Mouse (Mus musculus): ENCODE measurements around the gene Atp13a3.
A peak's percentile ranks its signal among the peaks of the same experiment; 100 is the strongest.

Atp13a3 gene

DNA sequence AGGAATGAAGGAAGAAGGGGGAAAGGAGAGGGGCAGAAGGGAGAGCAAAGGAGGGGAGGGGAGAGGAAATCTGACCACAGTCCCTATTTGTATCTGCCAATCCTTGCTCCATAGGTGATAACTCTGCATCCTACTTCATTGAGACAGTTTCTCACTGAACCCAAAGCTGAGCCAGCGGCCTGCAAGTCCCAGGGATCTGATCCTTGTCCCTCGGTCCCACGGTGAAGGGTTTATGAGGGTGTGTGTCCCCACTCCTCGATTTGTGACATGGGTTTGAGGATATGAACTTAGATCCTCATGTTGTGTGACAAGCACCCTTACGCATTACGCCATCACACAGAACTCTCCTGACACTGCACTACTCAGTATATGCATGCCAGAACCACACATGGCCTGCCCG is 110.7 kb downstream of the Atp13a3 start:
- no peak for DNase-seq (ENCODE audit: low read depth, low spot score)
- Histone ChIP-seq H3K27me3 (ENCODE audit: control insufficient read depth, insufficient read depth, low read length, poor library complexity, severe bottlenecking) (no peaks in the 10 kb centered on the region), H3K36me3 (ENCODE audit: control insufficient read depth, insufficient read depth, low read length, poor library complexity, severe bottlenecking) (no peaks in the 10 kb centered on the region)

DNA sequence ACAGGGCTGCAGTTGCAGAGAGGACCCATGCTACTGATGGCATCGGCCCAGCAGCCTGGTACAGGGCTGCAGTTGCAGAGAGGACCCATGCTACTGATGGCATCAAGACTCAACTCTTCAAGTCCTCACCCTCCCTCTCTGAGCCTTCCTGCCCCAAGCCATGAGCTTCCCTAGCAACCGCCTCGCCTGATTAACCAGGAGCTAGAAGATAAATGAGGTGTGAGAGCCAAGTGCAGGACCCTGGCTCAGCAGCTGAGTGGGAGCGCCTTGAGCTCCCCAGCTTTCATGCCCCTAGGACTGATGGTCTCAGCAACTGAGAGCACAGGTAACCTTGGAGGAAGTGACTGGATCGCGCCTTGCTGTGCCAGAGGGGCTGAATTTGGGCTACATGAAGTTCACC is 115.3 kb downstream of the Atp13a3 start:
- Histone ChIP-seq H3K27me3 (ENCODE audit: control insufficient read depth, insufficient read depth, low read length, poor library complexity, severe bottlenecking) (no peaks in the 10 kb centered on the region), H3K36me3 (ENCODE audit: control insufficient read depth, insufficient read depth, low read length, poor library complexity, severe bottlenecking) (no peaks in the 10 kb centered on the region)
- no peak for DNase-seq (ENCODE audit: low read depth, low spot score)

DNA sequence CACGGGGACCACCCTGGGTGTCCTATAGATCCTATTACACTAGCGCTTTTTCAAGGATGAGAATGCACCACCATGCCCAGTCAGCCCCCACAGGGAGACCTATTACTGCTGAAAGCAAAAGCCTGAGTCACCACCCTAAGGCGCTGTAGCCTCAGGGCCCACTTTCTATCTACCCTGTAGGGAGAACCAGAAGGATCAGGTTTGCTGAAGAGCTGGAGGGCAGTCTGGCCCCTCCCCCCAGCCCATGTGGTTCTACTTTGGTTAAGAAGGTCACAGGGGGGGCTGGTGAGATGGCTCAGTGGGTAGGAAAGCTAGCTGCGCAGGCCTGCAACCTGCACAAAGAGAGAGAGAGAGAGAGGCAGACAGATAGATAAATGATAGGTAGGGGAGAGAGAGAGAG is 120.1 kb downstream of the Atp13a3 start:
- H3K27me3 ChIP-seq (ENCODE audit: control insufficient read depth, insufficient read depth, low read length, poor library complexity, severe bottlenecking), result no peaks in the 10 kb centered on the region
- DNase-seq (ENCODE audit: low read depth, low spot score), result no peak
- no peaks in the 10 kb centered on the region for H3K36me3 ChIP-seq (ENCODE audit: control insufficient read depth, insufficient read depth, low read length, poor library complexity, severe bottlenecking)

DNA sequence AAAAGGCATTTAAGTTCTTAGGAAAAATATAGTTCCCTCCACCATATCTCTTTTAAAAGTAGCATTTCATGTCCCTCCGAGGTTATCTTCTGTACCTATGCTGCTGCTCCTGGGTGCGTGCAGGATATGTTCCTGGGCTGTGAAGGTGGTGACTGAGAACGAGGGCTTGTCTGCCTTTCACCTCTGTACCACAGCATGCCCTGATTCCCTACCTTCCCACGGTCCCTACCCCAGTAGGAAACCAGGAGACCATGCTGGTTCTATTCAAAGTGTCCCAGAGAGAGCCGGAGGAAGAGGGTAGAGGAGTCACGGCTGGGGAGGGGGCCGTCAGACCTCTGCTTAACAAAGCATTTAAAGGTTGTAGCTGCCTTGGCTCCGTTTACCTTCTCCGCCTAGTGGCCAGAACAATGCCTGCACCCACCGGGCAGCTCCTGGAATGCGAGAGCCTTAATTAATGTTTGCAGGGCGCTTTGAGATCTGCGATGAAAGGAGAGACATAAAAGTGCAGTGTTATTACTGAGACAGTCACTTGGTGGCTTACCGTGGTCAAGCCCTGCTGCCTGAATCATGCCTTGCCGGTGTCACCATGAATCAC is 121.9 kb downstream of the Atp13a3 start:
- no peaks in the 10 kb centered on the region for H3K36me3 ChIP-seq (ENCODE audit: control insufficient read depth, insufficient read depth, low read length, poor library complexity, severe bottlenecking)
- peak; percentile 66 for DNase-seq (ENCODE audit: low read depth, low spot score)
- H3K27me3 ChIP-seq (ENCODE audit: control insufficient read depth, insufficient read depth, low read length, poor library complexity, severe bottlenecking), result no peaks in the 10 kb centered on the region

DNA sequence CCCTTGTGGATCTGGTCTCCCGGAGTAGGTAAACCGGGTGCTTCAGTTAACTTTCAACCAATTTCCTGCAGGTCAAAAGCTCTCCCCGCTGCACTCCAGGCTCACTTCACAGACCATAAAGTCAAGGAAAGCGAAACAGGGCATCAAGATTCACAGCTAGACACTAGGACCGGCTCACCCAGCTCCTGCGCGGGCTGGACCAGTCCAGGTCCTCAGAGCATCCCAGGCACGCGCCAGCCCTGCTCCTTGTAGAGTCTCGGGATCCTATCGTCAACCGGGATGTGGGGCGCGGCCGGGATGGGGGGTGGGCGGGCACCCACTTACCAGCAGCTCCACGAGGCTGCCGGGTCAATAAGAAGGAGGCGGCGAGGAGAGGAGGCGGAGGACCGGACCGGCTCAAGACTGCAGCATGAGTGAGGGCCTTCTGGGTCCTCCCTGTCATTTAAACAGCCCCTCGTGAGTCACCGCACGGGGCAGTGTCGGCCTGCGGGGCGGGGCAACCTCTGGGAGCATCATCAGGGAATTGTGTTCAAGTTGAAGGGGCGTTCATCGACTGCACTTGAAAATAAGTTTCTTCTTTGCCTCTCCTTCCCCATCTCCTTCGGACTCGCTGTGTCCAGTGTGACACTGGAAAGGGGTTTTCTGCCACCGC is 122.8 kb downstream of the Atp13a3 start, which contains the start of gene Lrrc15:
TSS of gene Lrrc15 (minus strand) at position 413 of the 652 bp plus-strand sequence.
- Histone ChIP-seq H3K27me3 (ENCODE audit: control insufficient read depth, insufficient read depth, low read length, poor library complexity, severe bottlenecking) (no peaks in the 10 kb centered on the region), H3K36me3 (ENCODE audit: control insufficient read depth, insufficient read depth, low read length, poor library complexity, severe bottlenecking) (no peaks in the 10 kb centered on the region)
- DNase-seq (ENCODE audit: low read depth, low spot score), result peak; percentile 25

DNA sequence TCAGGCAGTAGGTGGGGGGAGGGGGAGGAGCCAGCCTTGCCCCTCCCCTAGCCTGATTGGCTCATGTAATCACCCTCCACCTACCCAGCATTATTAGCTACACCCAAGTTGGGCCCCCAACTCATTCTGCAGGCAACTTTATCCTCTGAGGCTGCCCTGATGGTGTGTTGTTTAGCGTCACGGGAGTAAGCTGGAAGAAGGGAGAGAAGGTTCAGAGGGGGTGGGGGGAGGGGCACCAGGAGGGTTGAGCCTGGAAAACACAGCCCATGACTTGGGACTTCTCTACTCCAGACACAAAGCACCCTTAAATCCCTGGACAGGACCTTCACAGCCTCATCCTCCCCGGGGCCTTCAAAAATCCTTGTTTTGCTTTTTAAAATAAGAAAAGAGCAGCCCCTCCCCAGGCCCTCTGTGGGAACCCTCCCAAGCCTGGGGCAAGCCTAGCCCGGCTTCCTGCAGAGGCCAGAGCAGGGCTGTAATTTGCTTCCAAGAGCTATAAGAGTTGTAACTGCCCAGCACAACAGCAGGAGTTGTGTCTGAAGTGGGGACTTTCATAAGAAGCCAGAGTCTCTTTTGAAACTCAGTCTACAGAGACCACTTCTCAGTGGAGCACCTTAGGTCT is 125.0 kb downstream of the Atp13a3 start:
- no peak for DNase-seq (ENCODE audit: low read depth, low spot score)
- no peaks in the 10 kb centered on the region for H3K27me3 ChIP-seq (ENCODE audit: control insufficient read depth, insufficient read depth, low read length, poor library complexity, severe bottlenecking)

DNA sequence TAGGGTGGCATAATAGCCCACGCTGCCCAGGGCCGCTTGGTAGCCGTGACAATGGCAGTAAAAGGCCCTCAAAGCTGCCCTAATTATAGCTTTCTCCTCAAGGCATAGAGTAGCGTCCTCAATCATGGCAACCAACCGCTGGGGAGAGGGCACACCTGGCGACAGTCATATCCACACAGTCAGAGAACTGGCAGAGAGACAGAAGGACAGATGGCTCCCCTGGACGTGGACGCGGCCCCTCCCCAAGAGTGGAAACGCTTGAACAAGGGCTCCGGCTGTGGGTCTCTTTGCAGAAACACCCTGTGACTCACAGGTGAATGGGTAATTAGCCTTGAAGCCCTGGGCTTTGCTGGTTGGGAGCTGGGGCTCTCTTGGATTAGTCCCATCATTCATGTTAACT is 127.4 kb downstream of the Atp13a3 start:
- Histone ChIP-seq H3K27me3 (ENCODE audit: control insufficient read depth, insufficient read depth, low read length, poor library complexity, severe bottlenecking) (no peaks in the 10 kb centered on the region), H3K36me3 (ENCODE audit: control insufficient read depth, insufficient read depth, low read length, poor library complexity, severe bottlenecking) (no peaks in the 10 kb centered on the region)
- DNase-seq (ENCODE audit: low read depth, low spot score), result no peak

More for the DNA sequence above, 125.0 kb downstream of the Atp13a3 start:
- no peaks in the 10 kb centered on the region for H3K36me3 ChIP-seq (ENCODE audit: control insufficient read depth, insufficient read depth, low read length, poor library complexity, severe bottlenecking)

DNA sequence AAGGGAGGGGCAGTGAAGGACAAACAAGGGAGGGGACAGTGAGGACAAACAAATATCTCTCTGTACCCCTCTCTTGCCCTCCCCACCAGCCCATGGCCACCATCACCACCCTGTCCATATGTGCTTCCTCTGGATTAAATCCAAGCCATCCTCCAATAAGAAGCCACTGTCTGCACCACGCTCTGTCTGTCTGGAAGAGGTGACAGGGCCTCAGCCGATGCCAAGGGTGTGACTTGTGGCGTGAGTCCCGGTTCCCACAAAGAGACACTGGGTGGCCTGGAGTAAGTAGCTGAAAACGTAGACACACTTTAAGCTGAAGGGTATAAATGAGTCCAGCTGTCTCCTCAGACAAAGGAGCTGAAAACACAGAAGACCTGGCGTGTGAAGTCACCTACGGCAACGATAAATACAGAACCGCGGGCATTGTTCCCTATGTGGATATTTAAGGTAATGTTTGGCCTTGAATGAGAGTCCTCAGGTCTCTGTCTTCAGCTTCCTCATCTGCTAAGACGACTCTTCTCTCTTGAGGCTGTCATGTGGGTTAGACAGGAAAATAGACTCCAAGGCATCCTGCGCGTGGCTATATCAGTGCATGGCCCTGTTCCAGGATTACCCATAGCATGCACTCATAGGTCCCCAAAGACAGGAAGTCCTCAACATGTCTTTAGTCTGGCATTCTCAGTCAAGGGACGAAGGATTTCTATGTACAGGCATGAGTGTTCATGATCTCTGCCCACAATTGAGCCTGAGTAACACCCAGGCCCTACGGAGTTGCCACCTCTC is 130.0 kb downstream of the Atp13a3 start:
- Histone ChIP-seq H3K27me3 (ENCODE audit: control insufficient read depth, insufficient read depth, low read length, poor library complexity, severe bottlenecking) (no peaks in the 10 kb centered on the region), H3K36me3 (ENCODE audit: control insufficient read depth, insufficient read depth, low read length, poor library complexity, severe bottlenecking) (no peaks in the 10 kb centered on the region)
- DNase-seq (ENCODE audit: low read depth, low spot score), result no peak

DNA sequence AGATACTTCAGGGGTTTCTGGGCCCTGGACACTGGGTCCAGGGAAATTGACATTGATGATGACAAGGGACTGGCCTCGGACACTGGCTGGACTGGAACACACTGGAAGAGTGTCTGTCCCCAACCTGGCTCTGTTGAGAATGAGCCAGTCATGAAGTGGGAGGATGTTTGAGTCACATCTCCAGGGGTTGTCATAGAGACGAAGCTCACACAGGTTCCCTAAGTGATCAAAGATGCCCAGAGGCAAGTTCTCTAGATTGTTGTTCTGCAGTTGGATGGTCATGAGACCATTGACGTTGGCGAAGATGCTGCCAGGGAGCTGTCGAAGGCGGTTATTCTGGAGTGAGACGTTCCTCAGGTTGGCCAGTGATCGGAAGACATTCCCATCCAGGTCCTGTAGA is 132.7 kb downstream of the Atp13a3 start:
- H3K36me3 ChIP-seq (ENCODE audit: control insufficient read depth, insufficient read depth, low read length, poor library complexity, severe bottlenecking), result no peaks in the 10 kb centered on the region
- DNase-seq (ENCODE audit: low read depth, low spot score), result no peak
- H3K27me3 ChIP-seq (ENCODE audit: control insufficient read depth, insufficient read depth, low read length, poor library complexity, severe bottlenecking), result no peaks in the 10 kb centered on the region

DNA sequence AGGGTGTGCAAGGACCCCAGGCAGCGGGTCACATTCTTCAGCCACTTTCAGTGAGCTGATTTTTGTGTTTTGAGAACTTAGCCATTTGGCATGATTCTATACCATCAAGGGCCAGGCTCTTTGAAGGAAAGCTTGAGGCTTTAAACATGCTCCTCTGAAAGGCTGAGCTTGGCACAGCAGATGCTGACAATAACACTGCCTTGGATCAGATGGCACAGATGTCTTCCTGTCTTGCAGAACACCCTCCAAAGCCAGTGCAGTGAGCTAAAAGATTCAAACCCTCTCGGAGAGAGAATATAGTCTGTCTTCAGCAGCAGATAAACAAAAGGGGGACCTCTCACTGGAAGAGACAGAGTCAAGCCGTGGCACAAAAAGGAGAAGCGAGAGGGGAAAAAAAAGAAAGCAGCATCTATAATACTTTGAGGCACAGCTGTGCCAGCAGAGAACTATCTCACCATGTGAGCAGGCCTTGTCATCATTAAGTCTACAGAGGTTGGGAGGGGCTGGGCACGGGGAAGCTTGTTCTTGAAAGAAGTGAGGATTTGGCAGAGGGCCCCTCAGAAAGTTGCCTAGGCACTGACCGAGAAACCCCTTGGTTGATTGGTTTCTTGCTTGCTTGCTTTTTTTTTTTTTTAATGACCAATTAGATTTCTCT is 133.7 kb downstream of the Atp13a3 start:
- DNase-seq (ENCODE audit: low read depth, low spot score), result peak; percentile 50
- no peaks in the 10 kb centered on the region for H3K27me3 ChIP-seq (ENCODE audit: control insufficient read depth, insufficient read depth, low read length, poor library complexity, severe bottlenecking)

DNA sequence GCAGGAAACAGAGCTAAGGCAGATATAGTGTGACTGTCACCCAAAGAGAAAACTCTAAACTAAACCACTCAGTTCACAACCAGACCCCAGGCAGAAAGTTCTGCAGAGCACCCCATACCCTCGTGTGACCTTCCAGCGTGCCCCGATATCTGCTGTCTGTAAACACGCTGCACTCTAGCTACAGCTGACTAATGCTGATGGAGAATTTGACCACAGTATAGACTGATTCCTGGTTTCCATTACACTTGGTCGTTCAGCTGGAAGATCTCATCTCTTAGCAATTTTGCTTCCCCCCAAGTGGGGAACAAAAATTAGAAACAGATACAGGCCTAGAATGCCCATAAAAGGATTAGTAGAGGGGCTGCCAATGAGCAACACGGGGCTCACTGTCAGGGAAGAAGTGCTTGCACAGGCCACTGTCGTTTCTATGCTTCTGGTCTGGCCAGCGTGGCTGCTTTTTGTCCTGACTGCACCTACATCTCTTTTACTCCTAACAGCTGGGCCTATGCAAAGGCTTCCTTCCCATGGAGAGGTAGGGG is 134.5 kb downstream of the Atp13a3 start:
- no peak for DNase-seq (ENCODE audit: low read depth, low spot score)
- H3K36me3 ChIP-seq (ENCODE audit: control insufficient read depth, insufficient read depth, low read length, poor library complexity, severe bottlenecking), result no peaks in the 10 kb centered on the region
- no peaks in the 10 kb centered on the region for H3K27me3 ChIP-seq (ENCODE audit: control insufficient read depth, insufficient read depth, low read length, poor library complexity, severe bottlenecking)

More for the DNA sequence above, 133.7 kb downstream of the Atp13a3 start:
- no peaks in the 10 kb centered on the region for H3K36me3 ChIP-seq (ENCODE audit: control insufficient read depth, insufficient read depth, low read length, poor library complexity, severe bottlenecking)

DNA sequence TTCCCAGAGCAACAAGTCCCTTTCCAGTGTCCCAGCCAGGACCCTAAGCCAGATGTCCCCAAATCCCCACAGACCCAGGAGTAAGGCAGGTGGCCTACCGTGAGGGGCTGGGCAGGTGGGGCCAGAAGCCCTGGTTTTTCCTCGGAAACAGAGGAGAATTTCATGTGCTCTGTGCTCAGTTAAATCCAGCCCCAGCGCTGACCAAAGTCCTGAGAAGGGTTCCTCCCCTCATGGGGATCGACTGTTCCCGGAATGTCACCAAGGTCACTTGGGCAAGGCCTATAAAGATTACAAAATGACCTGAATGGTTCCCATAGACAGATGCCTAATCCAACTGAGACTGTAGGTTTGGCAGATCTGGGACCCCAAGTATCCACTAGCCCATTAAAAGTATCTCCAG is 138.4 kb downstream of the Atp13a3 start, which contains the start of gene Cpn2:
TSS of gene Cpn2 (minus strand) at position 141 of the 400 bp plus-strand sequence.
- Histone ChIP-seq H3K36me3 (ENCODE audit: control insufficient read depth, insufficient read depth, low read length, poor library complexity, severe bottlenecking) (no peaks in the 10 kb centered on the region), H3K27me3 (ENCODE audit: control insufficient read depth, insufficient read depth, low read length, poor library complexity, severe bottlenecking) (no peaks in the 10 kb centered on the region)
- no peak for DNase-seq (ENCODE audit: low read depth, low spot score)

DNA sequence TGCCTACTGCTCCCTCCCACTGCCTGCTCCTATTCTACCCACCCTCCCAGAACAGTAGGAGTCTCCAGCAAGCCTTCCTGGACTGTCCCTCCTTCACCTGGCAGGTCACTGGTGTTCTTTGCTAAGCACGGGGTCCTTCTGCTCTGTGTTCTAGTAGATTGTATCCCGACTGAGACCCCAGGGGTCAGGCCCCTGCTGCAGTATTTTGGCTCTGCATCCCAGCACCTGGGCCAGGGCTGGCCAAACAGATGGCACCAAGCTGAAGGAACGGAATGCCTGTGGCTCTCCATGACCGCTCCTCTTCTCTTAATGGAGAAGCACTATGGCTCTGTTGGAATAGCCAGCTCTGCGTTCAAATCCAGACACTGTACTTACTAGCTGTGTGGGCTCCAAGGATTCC is 139.2 kb downstream of the Atp13a3 start:
- no peaks in the 10 kb centered on the region for H3K27me3 ChIP-seq (ENCODE audit: control insufficient read depth, insufficient read depth, low read length, poor library complexity, severe bottlenecking)
- no peak for DNase-seq (ENCODE audit: low read depth, low spot score)

DNA sequence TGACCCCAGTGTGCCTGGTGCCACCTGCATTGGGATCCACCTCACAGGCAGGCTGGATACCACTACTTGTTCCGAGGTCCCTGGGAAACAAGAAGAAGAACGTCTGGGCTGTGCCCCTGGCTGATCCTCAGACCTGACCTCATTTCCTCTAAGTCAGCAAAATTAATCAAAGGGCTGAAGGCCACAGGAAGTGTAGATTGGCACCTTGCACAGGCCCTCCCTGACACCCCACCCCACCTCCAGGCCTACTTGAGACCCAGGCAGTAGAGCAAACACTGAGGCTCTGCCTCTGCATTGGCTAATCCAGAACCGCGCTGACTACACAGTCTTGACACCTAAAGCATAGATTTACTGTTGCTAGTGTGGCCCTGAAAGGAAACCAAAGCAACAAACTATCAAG is 140.2 kb downstream of the Atp13a3 start:
- H3K36me3 ChIP-seq (ENCODE audit: control insufficient read depth, insufficient read depth, low read length, poor library complexity, severe bottlenecking), result no peaks in the 10 kb centered on the region
- no peaks in the 10 kb centered on the region for H3K27me3 ChIP-seq (ENCODE audit: control insufficient read depth, insufficient read depth, low read length, poor library complexity, severe bottlenecking)
- no peak for DNase-seq (ENCODE audit: low read depth, low spot score)

More for the DNA sequence above, 139.2 kb downstream of the Atp13a3 start:
- no peaks in the 10 kb centered on the region for H3K36me3 ChIP-seq (ENCODE audit: control insufficient read depth, insufficient read depth, low read length, poor library complexity, severe bottlenecking)
